Mouse (Mus musculus) cerebellum, adult 18-20 months (tissue): ENCODE measurements around the gene Wfikkn1.
A peak's percentile ranks its signal among the peaks of the same experiment; 100 is the strongest.
"Not testable (repeated sequence)": the region's sequence is repeated elsewhere in the genome, so short reads cannot be mapped to it uniquely, and the experiment has no call there.

ENCODE experiments used
- DNase-seq, 2 experiments: peaks; one replicate each; pipeline ENCODE4 v3.0.0; 2021

The Wfikkn1 gene

DNA sequence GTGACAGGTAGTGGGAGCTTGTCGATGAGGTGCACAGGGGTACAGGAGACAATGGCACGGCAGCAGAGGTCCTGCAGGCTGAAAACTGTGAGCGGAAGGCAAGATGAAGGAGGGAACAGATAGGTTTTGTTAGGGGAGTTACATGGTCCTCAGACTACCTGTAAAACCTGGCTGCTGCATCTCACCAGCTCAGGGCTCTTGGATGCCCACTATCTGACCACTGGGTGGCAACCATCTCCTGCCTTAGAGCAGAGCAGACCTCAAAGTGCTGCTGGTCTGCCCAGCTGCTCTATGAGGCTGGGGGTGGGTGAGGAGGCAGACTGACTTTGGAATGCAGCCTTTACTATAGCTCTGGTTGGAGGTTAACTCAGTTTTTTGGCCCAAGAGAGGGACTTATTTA, 3.2 kb upstream of the Wfikkn1 start:
- no peak for DNase-seq

DNA sequence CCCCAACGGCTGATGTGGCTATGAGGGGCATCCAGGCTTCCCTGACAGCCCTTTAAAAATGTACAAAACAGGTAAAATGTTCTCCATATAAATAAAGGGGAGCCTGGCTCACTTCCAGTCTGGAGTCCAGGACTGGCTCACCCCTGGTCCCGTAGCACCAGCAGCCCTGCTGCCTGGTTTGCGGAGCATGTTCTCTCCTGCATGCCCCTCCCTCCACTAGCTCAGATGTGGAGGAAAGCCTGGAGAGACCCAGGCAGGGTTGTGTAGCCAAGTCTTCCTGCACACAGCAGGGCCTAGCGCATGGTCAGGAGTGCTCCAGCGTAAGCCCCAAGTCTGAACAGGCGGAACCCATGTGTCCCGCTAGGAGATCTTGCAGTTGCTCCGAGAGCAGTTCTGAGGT, 2.6 kb upstream of the Wfikkn1 start:
- DNase-seq = no peak

- no peak for DNase-seq
These were observed 1.6 kb upstream of the Wfikkn1 start for GRCm38 (mm10) chr17:25882306-25882705.

GRCm38 (mm10) chr17:25881691-25882090, 1.0 kb upstream of the Wfikkn1 start:
- DNase-seq = no peak

- no peak for DNase-seq
These were observed 419 bp upstream of the Wfikkn1 start for GRCm38 (mm10) chr17:25880913-25881641.

- peak in 1 of 2 experiments; percentile 27 for DNase-seq
These were observed 908 bp downstream of the Wfikkn1 start for GRCm38 (mm10) chr17:25879750-25880149.

DNA sequence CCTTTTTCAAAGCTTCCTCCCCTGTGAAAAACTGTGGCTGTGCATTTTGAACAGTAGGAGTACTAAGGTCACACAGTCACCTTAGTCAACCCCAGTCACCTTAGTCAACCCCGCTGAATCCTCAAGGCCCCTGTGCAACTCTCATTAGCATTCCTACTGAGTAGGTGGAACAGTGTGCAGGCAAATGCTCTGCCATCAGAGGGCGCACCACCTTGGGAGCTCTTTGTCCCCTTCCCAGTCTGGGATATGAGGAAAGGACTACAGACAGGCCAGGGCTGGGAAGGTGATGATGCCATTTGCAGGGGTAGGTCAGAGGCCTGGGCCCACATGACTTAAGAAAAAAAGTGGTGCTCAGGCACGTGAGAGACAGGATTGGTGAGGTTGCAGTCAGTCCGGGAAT, 1.4 kb downstream of the Wfikkn1 start:
- DNase-seq = peak in 1 of 2 experiments; percentile 42

DNA sequence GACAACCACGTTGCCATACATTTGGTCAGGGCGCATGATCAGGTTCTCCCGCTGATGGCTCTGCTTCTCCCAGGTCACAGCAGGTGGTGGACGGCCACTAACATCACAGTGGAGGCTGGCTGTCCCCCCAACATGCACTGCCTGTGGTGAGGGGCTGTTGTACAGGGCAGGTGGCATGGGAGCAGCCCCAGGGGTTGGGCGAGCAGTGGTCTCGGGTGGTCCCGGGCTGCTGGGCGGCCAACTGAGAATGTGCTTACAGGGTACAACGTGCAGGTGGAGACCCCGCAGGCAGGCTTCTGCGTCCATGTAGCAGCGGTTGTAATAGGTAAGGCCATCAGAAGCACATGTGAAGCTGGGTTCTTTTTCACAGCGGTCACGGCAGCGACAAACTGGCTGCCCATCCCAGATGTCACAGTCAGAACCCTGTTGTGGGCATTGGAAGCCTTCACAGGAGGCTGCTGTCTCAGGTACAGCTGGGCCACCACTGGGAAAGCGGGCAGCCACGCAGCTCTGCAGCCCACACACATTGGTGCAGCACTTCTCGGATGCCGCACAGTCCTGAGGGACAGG, 2.0 kb downstream of the Wfikkn1 start:
- peak in 1 of 2 experiments; percentile 28 for DNase-seq

DNA sequence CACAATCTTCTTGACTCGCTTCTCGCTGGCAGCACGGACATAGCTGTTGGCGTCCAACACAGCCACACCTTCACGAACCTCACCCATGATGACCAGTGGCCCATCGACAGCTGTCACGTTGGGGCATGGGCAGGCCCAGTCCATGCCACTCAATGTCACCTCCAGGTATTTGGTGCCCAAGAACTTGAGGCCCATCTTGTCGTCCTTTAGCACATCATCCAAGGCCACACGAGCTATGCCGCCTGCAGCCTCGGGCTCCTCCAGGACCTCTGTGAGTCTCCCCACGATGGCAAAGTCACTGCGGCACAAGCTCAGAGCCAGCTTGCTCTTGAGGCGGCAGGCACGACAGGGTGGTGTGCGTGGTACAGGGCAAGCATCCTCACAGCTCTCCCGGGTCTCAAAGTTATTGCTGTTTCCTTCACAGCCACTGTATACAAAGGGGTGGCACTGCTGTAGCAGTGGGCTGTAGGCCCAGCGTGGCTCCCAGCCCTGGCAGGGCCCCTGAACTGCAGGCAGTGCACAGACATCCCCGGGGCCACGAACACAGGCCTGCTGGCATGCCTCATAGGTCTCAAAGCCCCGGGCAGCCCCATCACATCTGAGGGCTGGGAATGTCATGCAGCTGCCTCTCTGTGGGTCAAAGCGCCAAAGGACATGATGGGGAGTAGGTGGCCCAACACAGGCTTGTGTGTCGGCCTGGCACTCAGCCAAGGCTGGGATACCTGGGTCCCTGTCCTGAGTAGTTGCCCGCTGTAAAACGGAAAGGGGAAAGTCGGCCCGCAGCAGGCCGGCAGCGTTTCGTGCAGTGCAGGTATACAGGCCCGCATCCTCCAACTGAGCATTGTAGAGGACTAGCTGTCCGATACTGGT, 2.7 kb downstream of the Wfikkn1 start:
- peak; percentile 22 to 23 for DNase-seq

GRCm38 (mm10) chr17:25877025-25877424, 3.6 kb downstream of the Wfikkn1 start:
- DNase-seq = no peak

DNA sequence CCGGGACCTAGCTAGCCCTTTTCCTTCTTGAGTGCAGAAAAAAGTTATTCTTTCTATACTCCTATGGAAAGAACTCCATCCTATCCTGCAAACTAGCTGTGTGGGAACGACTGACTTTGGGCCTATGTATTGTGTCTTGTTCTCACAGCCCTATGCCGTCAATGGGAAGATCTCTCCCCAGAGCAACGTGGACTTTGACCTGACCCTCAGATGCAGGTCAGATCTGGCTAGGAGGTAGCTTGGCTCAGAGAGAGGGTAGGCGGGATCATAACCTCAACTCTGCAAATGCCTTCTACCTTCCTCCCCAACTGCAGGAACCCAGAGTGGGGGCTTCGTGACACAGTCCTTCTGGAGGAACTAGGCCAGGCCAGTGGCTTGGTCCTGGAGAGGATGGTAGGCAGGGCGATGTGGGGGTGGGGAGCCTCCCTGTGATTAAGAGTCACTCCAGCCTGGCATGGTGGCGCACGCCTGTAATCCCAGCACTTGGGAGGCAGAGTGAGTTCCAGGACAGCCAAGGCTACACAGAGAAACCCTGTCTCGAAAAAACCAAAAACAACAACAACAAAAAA, 4.2 kb downstream of the Wfikkn1 start:
- DNase-seq = peak in 1 of 2 experiments; percentile 15

GRCm38 (mm10) chr17:25875171-25876136, 5.2 kb downstream of the Wfikkn1 start:
- DNase-seq = peak; percentile 92 to 94

- peak; percentile 90 to 94 for DNase-seq
These were observed 5.9 kb downstream of the Wfikkn1 start, which contains the start of gene Mettl26 for GRCm38 (mm10) chr17:25874721-25875170. Gene Mettl26 (plus strand): TSS chr17:25875074.

- DNase-seq = no peak
These were observed 6.4 kb downstream of the Wfikkn1 start for GRCm38 (mm10) chr17:25874148-25874720.

- no peak for DNase-seq
These were observed 7.1 kb downstream of the Wfikkn1 start for GRCm38 (mm10) chr17:25873405-25874147.

DNA sequence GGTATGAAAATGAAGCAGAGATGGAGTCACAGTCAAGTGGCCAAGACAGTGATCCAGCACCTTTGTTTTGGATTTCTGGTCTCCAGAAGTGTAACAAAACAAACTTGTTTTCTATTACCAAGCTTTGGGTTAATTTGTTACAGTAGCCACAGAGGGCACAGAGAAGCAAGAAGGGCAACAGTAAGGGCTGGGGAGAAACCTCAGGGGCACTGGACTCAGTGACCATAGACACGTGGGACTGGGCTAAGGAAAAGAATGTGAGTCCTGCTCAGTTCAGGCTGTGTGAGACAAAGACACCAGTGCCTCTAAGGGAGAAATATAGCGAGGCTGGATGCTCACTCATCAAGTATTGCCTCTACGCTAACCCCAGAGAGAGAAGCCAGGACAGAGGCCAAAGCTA, 8.0 kb downstream of the Wfikkn1 start:
- DNase-seq = no peak

DNA sequence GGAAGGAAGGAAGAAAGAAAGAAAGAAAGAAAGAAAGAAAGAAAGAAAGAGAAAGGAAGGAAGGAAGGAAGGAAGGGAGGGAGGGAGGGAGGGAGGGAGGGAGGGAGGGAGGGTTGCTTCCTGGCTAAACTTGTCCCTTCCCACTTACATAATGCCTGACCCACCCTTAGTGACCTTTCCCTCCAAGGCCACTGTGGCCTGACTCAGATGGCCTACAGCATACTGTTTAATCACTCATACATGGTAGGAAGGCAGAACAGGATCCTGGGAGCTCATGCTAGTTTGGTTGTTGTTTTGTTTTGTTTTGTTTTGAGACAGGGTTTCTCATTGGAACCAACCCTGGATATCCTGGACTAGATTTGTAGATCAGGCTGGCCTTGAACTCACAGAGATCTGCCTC, 9.1 kb downstream of the Wfikkn1 start:
- not testable (repeated sequence) for DNase-seq

DNA sequence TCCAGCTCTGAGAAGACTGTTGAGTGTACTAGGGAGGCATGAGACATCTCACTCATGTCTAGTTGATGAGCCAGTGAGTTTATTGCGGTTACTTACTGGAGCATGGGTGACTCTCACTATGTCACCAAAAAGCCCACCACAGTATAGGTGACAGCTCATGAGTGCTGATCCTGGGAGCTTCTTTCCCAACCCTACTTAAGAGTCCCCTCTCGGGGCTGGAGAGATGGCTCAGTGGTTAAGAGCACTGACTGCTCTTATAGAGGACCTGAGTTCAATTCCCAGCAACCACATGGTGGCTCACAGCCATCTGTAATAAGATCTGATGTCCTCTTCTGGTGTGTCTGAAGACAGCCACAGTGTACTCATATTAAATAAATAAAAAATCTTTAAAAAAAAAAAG, 10.7 kb downstream of the Wfikkn1 start:
- no peak for DNase-seq

- DNase-seq = no peak
These were observed 11.2 kb downstream of the Wfikkn1 start for GRCm38 (mm10) chr17:25869498-25869897.

DNA sequence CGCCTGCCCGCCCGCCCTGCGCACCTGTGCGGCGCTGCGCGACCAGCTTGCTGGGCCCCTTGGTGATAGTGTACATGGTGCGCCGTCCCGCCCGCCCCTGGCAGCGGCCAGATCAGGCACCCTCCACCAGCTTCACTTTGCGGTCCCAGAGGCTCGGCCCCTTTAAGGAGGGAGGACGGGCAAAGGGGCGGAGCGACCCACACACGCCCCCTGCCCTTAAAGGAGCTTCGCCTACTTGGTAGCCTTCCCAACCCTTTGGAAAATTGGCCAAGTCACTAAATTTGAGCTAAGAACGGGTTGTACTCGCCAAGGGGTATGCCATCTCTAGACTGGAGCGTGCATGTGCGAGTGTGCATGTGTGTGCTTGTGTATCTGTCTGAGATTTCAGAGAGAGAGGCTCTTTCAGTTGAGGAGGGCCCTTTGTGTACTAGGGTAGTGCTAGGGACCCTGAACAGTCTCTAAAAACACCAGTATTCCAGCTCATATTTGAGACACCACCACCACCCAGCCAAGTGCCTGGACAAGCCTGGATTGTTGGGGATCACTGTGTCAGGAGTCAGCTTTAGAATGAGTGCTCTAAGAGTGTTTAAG, 12.0 kb downstream of the Wfikkn1 start, which contains the start of gene Mcrip2:
Gene Mcrip2 (minus strand): TSS at position 164 of the 591 bp plus-strand sequence.
- DNase-seq = peak; percentile 82 to 84
